Mouse (Mus musculus): ENCODE results near the gene Osbp2. TPM values are rescaled to one million over a fixed set of nuclear protein-coding genes. Genes with fewer than 3 reads are reported as not detected.
"Not testable (repeated sequence)": the region's sequence is repeated elsewhere in the genome, so short reads cannot be mapped to it uniquely, and the experiment has no call there.

Gene Osbp2
- 0.52 and 0.73 TPM in 2 replicates for polyA plus RNA-seq (2016; fragmentation: Nextera tagmentation; extraction: Ambion mirVana)

GRCm38 (mm10) chr11:3863454-3864112 lies at the start of gene Osbp2:
TSS of gene Osbp2 (minus strand) at chr11:3863903.
- H3K4me2 ChIP-seq = peak within 1 kb of the TSS; percentile 79
- WGBS = 5% methylated on average over 51 of the region's 58 CpGs

GRCm38 (mm10) chr11:3912875-3913271 lies 49.2 kb upstream of the Osbp2 start:
- H3K27ac ChIP-seq = no peak overlapping the region
- peaks cover 14% of the 10 kb centered on the region for H3K4me1 ChIP-seq (replicated peaks)
- H3K27me3 ChIP-seq = peaks cover 26% of the 10 kb centered on the region
- peak overlapping the region; percentile 60 for H3K4me3 ChIP-seq (replicated peaks)
- peak overlapping the region; percentile 88 for H3K4me2 ChIP-seq
- ATAC-seq (ENCODE audit: insufficient number of reproducible peaks, insufficient read depth, low FRiP score, low TSS enrichment, low read depth) = 0 out of 2 replicates have a peak, but pooled peaks have one; percentile 3
- WGBS = 3% methylated on average over 16 of the region's 16 CpGs
- peaks cover 3% of the 10 kb centered on the region; the same call in 1 of the 2 replicates for H3K36me3 ChIP-seq
- no peaks in the 10 kb centered on the region for H3K9me3 ChIP-seq
- peak overlapping the region; percentile 60 for H3K9ac ChIP-seq (replicated peaks)

More at GRCm38 (mm10) chr11:3863454-3864112, at the start of gene Osbp2:
- H3K4me3 ChIP-seq (replicated peaks) = peak within 1 kb of the TSS; percentile 53
- H3K27ac ChIP-seq = no peak within 1 kb of the TSS
- peak; percentile 79 for ATAC-seq (ENCODE audit: insufficient number of reproducible peaks, insufficient read depth, low FRiP score, low TSS enrichment, low read depth)
- H3K9ac ChIP-seq (replicated peaks) = peak within 1 kb of the TSS; percentile 61
- no peaks in the 10 kb centered on the region for H3K36me3 ChIP-seq
- peaks cover 26% of the 10 kb centered on the region for H3K27me3 ChIP-seq
- H3K9me3 ChIP-seq = no peaks in the 10 kb centered on the region
- H3K4me1 ChIP-seq (replicated peaks) = peaks cover 5% of the 10 kb centered on the region; the same call in 1 of the 2 replicates

- ATAC-seq (ENCODE audit: insufficient number of reproducible peaks, insufficient read depth, low FRiP score, low TSS enrichment, low read depth) = no peak
- Histone ChIP-seq H3K9me3 (no peaks in the 10 kb centered on the region), H3K9ac (replicated peaks) (peak overlapping the region; percentile 60; the same call in 1 of the 2 replicates), H3K27me3 (peaks cover 26% of the 10 kb centered on the region), H3K36me3 (peaks cover under 1% of the 10 kb centered on the region; the same call in 1 of the 2 replicates), H3K4me1 (replicated peaks) (peaks cover 14% of the 10 kb centered on the region), H3K4me2 (peak overlapping the region; percentile 88), H3K4me3 (replicated peaks) (peak overlapping the region; percentile 60), H3K27ac (no peak overlapping the region)
- WGBS = 26% methylated on average over 19 of the region's 19 CpGs
Measured at GRCm38 (mm10) chr11:3912100-3912874, 48.6 kb upstream of the Osbp2 start.

GRCm38 (mm10) chr11:3911440-3911839 lies 47.7 kb upstream of the Osbp2 start:
- not testable (repeated sequence) for H3K4me3 ChIP-seq (replicated peaks); H3K4me2 ChIP-seq; H3K9me3 ChIP-seq; H3K36me3 ChIP-seq; ATAC-seq (ENCODE audit: insufficient number of reproducible peaks, insufficient read depth, low FRiP score, low TSS enrichment, low read depth); H3K9ac ChIP-seq (replicated peaks); H3K27ac ChIP-seq
- 94% methylated on average over 6 of the region's 6 CpGs for WGBS
- Histone ChIP-seq H3K4me1 (replicated peaks) (peaks cover 14% of the 10 kb centered on the region), H3K27me3 (peaks cover 26% of the 10 kb centered on the region)

- H3K4me2 ChIP-seq = no peak overlapping the region
- 66% methylated on average over 5 of the region's 5 CpGs for WGBS
- H3K4me3 ChIP-seq (replicated peaks) = no peak overlapping the region
- H3K9ac ChIP-seq (replicated peaks) = no peak overlapping the region
- peaks cover 26% of the 10 kb centered on the region for H3K27me3 ChIP-seq
- ATAC-seq (ENCODE audit: insufficient number of reproducible peaks, insufficient read depth, low FRiP score, low TSS enrichment, low read depth) = no peak
- no peaks in the 10 kb centered on the region for H3K36me3 ChIP-seq
- peaks cover 14% of the 10 kb centered on the region for H3K4me1 ChIP-seq (replicated peaks)
- no peak overlapping the region for H3K27ac ChIP-seq
- H3K9me3 ChIP-seq = no peaks in the 10 kb centered on the region
Measured at GRCm38 (mm10) chr11:3910513-3911310, 47.0 kb upstream of the Osbp2 start.

- 81% methylated on average over 4 of the region's 4 CpGs for WGBS
- no peak overlapping the region for H3K4me3 ChIP-seq (replicated peaks)
- no peak overlapping the region for H3K27ac ChIP-seq
- H3K36me3 ChIP-seq = no peaks in the 10 kb centered on the region
- H3K4me1 ChIP-seq (replicated peaks) = peaks cover 14% of the 10 kb centered on the region
- no peak overlapping the region for H3K9ac ChIP-seq (replicated peaks)
- H3K27me3 ChIP-seq = peaks cover 26% of the 10 kb centered on the region
- no peaks in the 10 kb centered on the region for H3K9me3 ChIP-seq
- no peak for ATAC-seq (ENCODE audit: insufficient number of reproducible peaks, insufficient read depth, low FRiP score, low TSS enrichment, low read depth)
- H3K4me2 ChIP-seq = no peak overlapping the region
Measured at GRCm38 (mm10) chr11:3909236-3909635, 45.5 kb upstream of the Osbp2 start.

- Histone ChIP-seq H3K9me3 (no peaks in the 10 kb centered on the region), H3K4me2 (no peak overlapping the region), H3K4me3 (replicated peaks) (no peak overlapping the region), H3K27ac (no peak overlapping the region), H3K27me3 (no peaks in the 10 kb centered on the region), H3K36me3 (no peaks in the 10 kb centered on the region), H3K4me1 (replicated peaks) (no peaks in the 10 kb centered on the region), H3K9ac (replicated peaks) (no peak overlapping the region)
- no peak for ATAC-seq (ENCODE audit: insufficient number of reproducible peaks, insufficient read depth, low FRiP score, low TSS enrichment, low read depth)
- WGBS = 85% methylated on average over 1 of the region's 1 CpGs
Measured at GRCm38 (mm10) chr11:3905446-3905845, 41.7 kb upstream of the Osbp2 start.

GRCm38 (mm10) chr11:3904673-3905072 lies 41.0 kb upstream of the Osbp2 start:
- Histone ChIP-seq H3K27me3 (no peaks in the 10 kb centered on the region), H3K36me3 (no peaks in the 10 kb centered on the region), H3K9ac (replicated peaks) (no peak overlapping the region), H3K4me1 (replicated peaks) (no peaks in the 10 kb centered on the region), H3K27ac (no peak overlapping the region), H3K4me2 (no peak overlapping the region), H3K4me3 (replicated peaks) (no peak overlapping the region), H3K9me3 (no peaks in the 10 kb centered on the region)
- WGBS = 78% methylated on average over 6 of the region's 6 CpGs
- ATAC-seq (ENCODE audit: insufficient number of reproducible peaks, insufficient read depth, low FRiP score, low TSS enrichment, low read depth) = no peak

GRCm38 (mm10) chr11:3903046-3903445 lies 39.3 kb upstream of the Osbp2 start:
- Histone ChIP-seq H3K36me3 (peaks cover 9% of the 10 kb centered on the region), H3K4me2 (no peak overlapping the region), H3K9ac (replicated peaks) (no peak overlapping the region), H3K9me3 (no peaks in the 10 kb centered on the region), H3K27me3 (no peaks in the 10 kb centered on the region), H3K4me1 (replicated peaks) (no peaks in the 10 kb centered on the region), H3K27ac (no peak overlapping the region), H3K4me3 (replicated peaks) (no peak overlapping the region)
- WGBS = 84% methylated on average over 5 of the region's 5 CpGs
- no peak for ATAC-seq (ENCODE audit: insufficient number of reproducible peaks, insufficient read depth, low FRiP score, low TSS enrichment, low read depth)

- Histone ChIP-seq H3K4me3 (replicated peaks) (no peak overlapping the region), H3K9ac (replicated peaks) (no peak overlapping the region), H3K4me2 (no peak overlapping the region), H3K4me1 (replicated peaks) (no peaks in the 10 kb centered on the region), H3K27ac (no peak overlapping the region), H3K36me3 (peaks cover 14% of the 10 kb centered on the region), H3K27me3 (no peaks in the 10 kb centered on the region), H3K9me3 (no peaks in the 10 kb centered on the region)
- WGBS = 83% methylated on average over 3 of the region's 3 CpGs
- no peak for ATAC-seq (ENCODE audit: insufficient number of reproducible peaks, insufficient read depth, low FRiP score, low TSS enrichment, low read depth)
Measured at GRCm38 (mm10) chr11:3902516-3902915, 38.8 kb upstream of the Osbp2 start.

- peaks cover 21% of the 10 kb centered on the region for H3K36me3 ChIP-seq
- no peak overlapping the region for H3K4me2 ChIP-seq
- H3K27ac ChIP-seq = no peak overlapping the region
- H3K4me3 ChIP-seq (replicated peaks) = no peak overlapping the region
- ATAC-seq (ENCODE audit: insufficient number of reproducible peaks, insufficient read depth, low FRiP score, low TSS enrichment, low read depth) = no peak
- no peak overlapping the region for H3K9ac ChIP-seq (replicated peaks)
- no peaks in the 10 kb centered on the region for H3K4me1 ChIP-seq (replicated peaks)
- 79% methylated on average over 6 of the region's 6 CpGs for WGBS
- H3K27me3 ChIP-seq = no peaks in the 10 kb centered on the region
- H3K9me3 ChIP-seq = no peaks in the 10 kb centered on the region
Measured at GRCm38 (mm10) chr11:3900296-3900695, 36.6 kb upstream of the Osbp2 start.

Data from limb, embryonic 12.5 days (tissue).